Mouse (Mus musculus): Measurements from ENCODE around the gene Atp2b2. TPM values are rescaled to one million over a fixed set of nuclear protein-coding genes. Genes with fewer than 3 reads are reported as not detected.

Gene Atp2b2
- total and polyA plus RNA-seq, 2 experiments from 2014 or later, result 0.03 TPM; not detected in 1

DNA sequence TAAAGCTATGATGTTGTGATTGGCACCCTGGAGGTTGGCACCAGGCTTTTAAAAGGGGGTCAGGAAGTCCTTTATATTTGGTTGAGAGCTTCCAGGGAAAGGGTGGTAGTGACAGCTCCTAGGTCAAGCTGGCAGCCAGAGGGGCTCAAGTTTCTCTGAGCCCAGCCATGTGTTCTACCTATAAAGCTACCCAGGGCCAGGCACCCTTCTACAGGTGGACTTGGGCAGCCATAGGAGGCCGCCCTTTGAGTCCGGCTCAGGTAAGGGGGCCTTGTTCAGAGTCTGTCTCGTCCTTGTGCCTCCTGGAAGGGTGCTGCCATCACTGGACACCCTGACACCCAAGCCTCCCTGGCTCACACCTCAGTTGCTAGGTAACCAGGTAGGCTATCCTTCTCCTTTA, 180.5 kb downstream of the Atp2b2 start:
- Histone ChIP-seq H3K4me2 (ENCODE audit: low read depth, low read length) (no peak overlapping the region), H3K27me3 (ENCODE audit: control insufficient read depth, insufficient read depth, low read length) (no peaks in the 10 kb centered on the region), H3K9ac (replicated peaks; ENCODE audit: low read depth, low read length) (no peak overlapping the region), H3K9me3 (replicated peaks; ENCODE audit: control insufficient read depth, low read length) (no peaks in the 10 kb centered on the region), H3K4me1 (ENCODE audit: control insufficient read depth, insufficient read depth) (no peaks in the 10 kb centered on the region), H3K27ac (ENCODE audit: low read depth) (no peak overlapping the region), H3K36me3 (replicated peaks; ENCODE audit: control insufficient read depth, insufficient read depth, low read length) (no peaks in the 10 kb centered on the region), H3K4me3 (ENCODE audit: low read depth, low read length) (no peak overlapping the region)
- WGBS, result 68% methylated on average over 3 of the region's 3 CpGs
- TF ChIP-seq EP300 (IDR thresholded peaks at IDR 0.05; ENCODE audit: low read depth) (no peak), CTCF (IDR thresholded peaks at IDR 0.05; ENCODE audit: low read depth) (no peak)
- DNase-seq (ENCODE audit: low spot score) (no peak), ATAC-seq (ENCODE audit: insufficient read depth, low read depth) (no peak)

DNA sequence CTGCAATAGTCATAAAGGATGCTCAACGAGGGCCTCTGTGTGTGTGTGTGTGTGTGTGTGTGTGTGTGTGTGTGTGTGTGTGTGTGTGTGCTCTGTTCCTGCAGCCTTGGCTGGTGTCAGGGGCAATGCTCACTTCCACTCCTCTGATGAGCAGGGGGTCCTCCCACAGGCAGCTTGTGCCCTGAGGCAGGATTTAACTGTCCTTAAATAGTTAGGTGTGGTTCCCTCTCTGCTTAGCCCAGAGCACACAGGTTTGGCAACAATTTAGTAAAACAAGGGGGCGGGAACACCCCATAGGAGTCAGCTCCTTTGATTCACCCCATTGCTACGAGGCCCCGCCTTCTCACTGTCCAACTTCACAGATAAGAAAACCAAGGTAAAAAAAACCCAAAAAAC, 181.0 kb downstream of the Atp2b2 start:
- TF ChIP-seq EP300 (IDR thresholded peaks at IDR 0.05; ENCODE audit: low read depth) (no peak), CTCF (IDR thresholded peaks at IDR 0.05; ENCODE audit: low read depth) (no peak)
- DNase-seq (ENCODE audit: low spot score), result no peak
- Histone ChIP-seq H3K9me3 (replicated peaks; ENCODE audit: control insufficient read depth, low read length) (no peaks in the 10 kb centered on the region), H3K4me2 (ENCODE audit: low read depth, low read length) (no peak overlapping the region), H3K4me1 (ENCODE audit: control insufficient read depth, insufficient read depth) (no peaks in the 10 kb centered on the region), H3K27ac (ENCODE audit: low read depth) (no peak overlapping the region), H3K36me3 (replicated peaks; ENCODE audit: control insufficient read depth, insufficient read depth, low read length) (no peaks in the 10 kb centered on the region), H3K4me3 (ENCODE audit: low read depth, low read length) (no peak overlapping the region), H3K27me3 (ENCODE audit: control insufficient read depth, insufficient read depth, low read length) (no peaks in the 10 kb centered on the region), H3K9ac (replicated peaks; ENCODE audit: low read depth, low read length) (no peak overlapping the region)
- ATAC-seq (ENCODE audit: insufficient read depth, low read depth), result no peak
- 85% methylated on average over 4 of the region's 4 CpGs for WGBS

DNA sequence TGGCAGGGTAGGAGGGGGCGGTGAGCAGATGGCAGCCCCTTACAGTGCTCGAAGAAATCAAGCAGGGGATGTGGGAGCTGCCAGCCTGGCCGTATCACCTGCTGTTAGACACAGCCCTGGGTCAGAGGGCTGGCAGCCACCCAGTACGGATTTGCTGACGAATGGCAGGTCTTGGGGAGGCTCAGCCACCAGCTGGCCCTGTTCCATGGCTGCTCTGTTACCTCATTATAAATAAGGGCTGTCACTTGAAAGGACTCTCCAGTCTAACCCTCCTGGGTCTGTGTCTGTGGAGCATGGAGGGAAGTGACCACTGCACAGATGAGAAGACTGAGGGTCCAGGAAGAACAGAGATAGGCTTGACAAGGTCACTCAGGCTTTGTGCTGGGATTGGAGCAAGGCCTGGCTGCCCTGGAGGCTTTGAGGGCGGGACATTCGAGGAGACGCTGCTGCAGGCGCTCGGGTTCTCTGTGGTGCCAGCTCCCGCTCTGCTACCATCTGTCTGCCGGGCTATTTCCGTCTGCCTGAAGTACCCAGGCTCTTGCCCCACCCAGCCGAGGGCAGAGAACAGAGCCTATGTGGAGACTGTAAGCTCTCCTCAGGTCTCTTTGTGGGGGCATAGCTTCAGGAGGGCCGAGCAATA, 181.6 kb downstream of the Atp2b2 start:
- Histone ChIP-seq H3K9me3 (replicated peaks; ENCODE audit: control insufficient read depth, low read length) (no peaks in the 10 kb centered on the region), H3K4me1 (ENCODE audit: control insufficient read depth, insufficient read depth) (no peaks in the 10 kb centered on the region), H3K4me3 (ENCODE audit: low read depth, low read length) (no peak overlapping the region), H3K9ac (replicated peaks; ENCODE audit: low read depth, low read length) (no peak overlapping the region), H3K27ac (ENCODE audit: low read depth) (no peak overlapping the region), H3K36me3 (replicated peaks; ENCODE audit: control insufficient read depth, insufficient read depth, low read length) (no peaks in the 10 kb centered on the region), H3K27me3 (ENCODE audit: control insufficient read depth, insufficient read depth, low read length) (no peaks in the 10 kb centered on the region), H3K4me2 (ENCODE audit: low read depth, low read length) (no peak overlapping the region)
- no peak for ATAC-seq (ENCODE audit: insufficient read depth, low read depth)
- no peak for DNase-seq (ENCODE audit: low spot score)
- TF ChIP-seq CTCF (IDR thresholded peaks at IDR 0.05; ENCODE audit: low read depth), result no peak
- no peak for TF ChIP-seq EP300 (IDR thresholded peaks at IDR 0.05; ENCODE audit: low read depth)
- 52% methylated on average over 15 of the region's 15 CpGs for WGBS

DNA sequence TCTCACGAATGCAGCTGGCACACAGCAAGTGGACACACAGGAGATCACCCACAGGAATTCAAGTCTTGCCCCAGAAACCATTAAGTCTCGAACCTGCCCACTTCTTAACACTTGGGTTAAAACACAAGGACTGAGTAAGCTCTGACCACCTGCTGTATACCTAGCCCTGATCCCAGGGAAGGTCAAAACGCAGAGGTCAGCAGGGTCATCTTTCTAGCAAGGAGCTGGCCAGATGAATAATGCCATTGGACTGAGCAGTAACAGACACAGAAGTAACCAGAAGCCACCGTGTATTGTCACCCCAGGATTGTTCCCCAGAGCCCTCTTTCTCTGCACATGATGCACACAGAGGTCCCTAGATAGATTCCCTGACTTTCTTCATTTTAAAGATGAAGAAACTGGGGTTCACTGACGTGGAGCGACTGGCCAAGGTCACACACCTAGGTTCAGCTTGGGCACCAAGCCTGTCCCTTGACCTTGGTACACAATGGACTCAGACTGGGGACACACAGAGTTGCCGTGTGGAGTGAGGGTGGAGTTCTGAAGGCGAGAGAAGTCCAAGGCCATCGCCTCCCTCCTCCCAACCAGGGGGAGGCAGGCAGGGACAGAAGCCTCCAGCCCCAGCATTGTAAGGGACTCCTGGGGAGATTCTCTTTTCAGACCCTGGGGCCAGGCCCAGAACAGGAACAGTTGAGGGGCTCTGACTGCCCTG, 182.2 kb downstream of the Atp2b2 start:
- no peaks in the 10 kb centered on the region for H3K27me3 ChIP-seq (ENCODE audit: control insufficient read depth, insufficient read depth, low read length)
- H3K9ac ChIP-seq (replicated peaks; ENCODE audit: low read depth, low read length), result no peak overlapping the region
- H3K27ac ChIP-seq (ENCODE audit: low read depth), result no peak overlapping the region
- no peak for DNase-seq (ENCODE audit: low spot score)
- no peaks in the 10 kb centered on the region for H3K36me3 ChIP-seq (replicated peaks; ENCODE audit: control insufficient read depth, insufficient read depth, low read length)
- H3K4me1 ChIP-seq (ENCODE audit: control insufficient read depth, insufficient read depth), result no peaks in the 10 kb centered on the region
- ATAC-seq (ENCODE audit: insufficient read depth, low read depth), result no peak
- no peak overlapping the region for H3K4me2 ChIP-seq (ENCODE audit: low read depth, low read length)
- TF ChIP-seq CTCF (IDR thresholded peaks at IDR 0.05; ENCODE audit: low read depth), result no peak
- no peak for TF ChIP-seq EP300 (IDR thresholded peaks at IDR 0.05; ENCODE audit: low read depth)
- WGBS, result 59% methylated on average over 9 of the region's 9 CpGs
- H3K4me3 ChIP-seq (ENCODE audit: low read depth, low read length), result no peak overlapping the region
- no peaks in the 10 kb centered on the region for H3K9me3 ChIP-seq (replicated peaks; ENCODE audit: control insufficient read depth, low read length)

DNA sequence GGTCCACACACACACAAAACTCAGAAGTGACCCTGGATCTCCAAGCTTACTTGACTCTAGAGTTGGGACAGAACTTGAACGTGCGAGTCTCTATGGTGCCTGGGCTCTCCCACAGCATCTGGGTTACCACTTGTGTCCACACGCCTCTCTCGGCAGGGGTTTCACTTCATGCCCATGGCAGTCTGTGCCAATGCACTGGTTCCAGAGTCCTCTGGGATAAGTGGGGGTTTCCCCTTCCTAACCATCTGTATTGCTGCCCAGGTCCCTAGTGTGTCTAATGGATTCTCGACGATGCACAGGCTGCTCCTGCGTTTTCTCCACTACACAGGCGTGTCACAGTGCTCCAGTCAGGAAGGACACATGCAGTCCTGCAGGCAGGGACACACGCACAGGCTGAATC, 184.1 kb downstream of the Atp2b2 start:
- H3K4me2 ChIP-seq (ENCODE audit: low read depth, low read length), result no peak overlapping the region
- no peaks in the 10 kb centered on the region for H3K4me1 ChIP-seq (ENCODE audit: control insufficient read depth, insufficient read depth)
- no peak overlapping the region for H3K27ac ChIP-seq (ENCODE audit: low read depth)
- ATAC-seq (ENCODE audit: insufficient read depth, low read depth), result no peak
- H3K9me3 ChIP-seq (replicated peaks; ENCODE audit: control insufficient read depth, low read length), result no peaks in the 10 kb centered on the region
- no peak overlapping the region for H3K4me3 ChIP-seq (ENCODE audit: low read depth, low read length)
- 81% methylated on average over 9 of the region's 9 CpGs for WGBS
- H3K36me3 ChIP-seq (replicated peaks; ENCODE audit: control insufficient read depth, insufficient read depth, low read length), result no peaks in the 10 kb centered on the region
- no peak for TF ChIP-seq EP300 (IDR thresholded peaks at IDR 0.05; ENCODE audit: low read depth)
- no peak for TF ChIP-seq CTCF (IDR thresholded peaks at IDR 0.05; ENCODE audit: low read depth)
- no peaks in the 10 kb centered on the region for H3K27me3 ChIP-seq (ENCODE audit: control insufficient read depth, insufficient read depth, low read length)
- no peak overlapping the region for H3K9ac ChIP-seq (replicated peaks; ENCODE audit: low read depth, low read length)
- no peak for DNase-seq (ENCODE audit: low spot score)

Data from heart, postnatal 0 days (tissue).